Mouse (Mus musculus) right cerebral cortex, postnatal 25 days (tissue): ENCODE data around the gene Fitm2.
A peak's percentile ranks its signal among the peaks of the same experiment; 100 is the strongest.
"Not testable (repeated sequence)": the region's sequence is repeated elsewhere in the genome, so short reads cannot be mapped to it uniquely, and the experiment has no call there.

ENCODE experiments used
- DNase-seq: peaks from one replicate; pipeline ENCODE4 v3.0.0; 2022

Gene Fitm2

GRCm38 (mm10) chr2:163462801-163463200 lies 9.6 kb downstream of the Fitm2 start:
- no peak for DNase-seq

- no peak for DNase-seq
These were observed 10.0 kb downstream of the Fitm2 start for GRCm38 (mm10) chr2:163462386-163462785.

DNA sequence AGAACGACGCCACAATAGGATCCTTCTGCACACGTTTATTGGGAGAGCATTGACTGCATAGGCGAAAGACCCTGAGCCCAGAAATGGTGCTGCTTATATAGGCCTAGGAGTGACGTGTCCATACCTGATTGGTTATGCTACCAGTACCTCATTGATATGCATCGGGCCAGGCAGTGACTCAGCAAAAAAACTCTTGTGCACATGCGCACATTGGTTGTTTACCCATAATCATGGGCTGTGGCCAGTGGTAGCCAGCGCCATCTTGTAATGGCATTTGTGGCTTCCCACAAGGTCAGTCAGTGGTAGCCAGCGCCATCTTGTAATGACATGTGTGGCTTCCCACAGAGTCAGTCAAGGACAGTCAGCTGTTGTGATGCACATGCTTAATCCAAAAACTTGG lies 11.1 kb downstream of the Fitm2 start:
- not testable (repeated sequence) for DNase-seq

- DNase-seq = no peak
These were observed 11.8 kb downstream of the Fitm2 start for GRCm38 (mm10) chr2:163460622-163461021.

DNA sequence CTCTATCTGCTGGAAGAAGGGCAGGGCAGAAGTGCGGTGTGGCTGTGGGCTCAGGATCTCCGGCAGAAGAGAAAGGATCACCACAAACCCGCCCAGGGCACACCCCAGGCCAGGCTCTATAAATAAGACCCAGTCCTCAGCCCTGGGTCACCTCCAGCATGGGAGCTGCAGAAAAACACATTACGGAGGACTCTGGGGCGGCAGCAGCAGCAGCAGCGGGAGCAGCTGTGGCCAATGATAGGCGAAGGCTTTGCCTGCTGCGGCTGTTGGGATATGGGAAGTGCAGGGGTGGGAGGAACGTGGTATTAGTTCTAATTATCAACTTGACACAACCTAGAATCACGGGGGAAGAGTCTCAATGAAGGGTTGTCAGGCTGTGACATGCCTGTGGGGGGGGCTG lies 13.0 kb downstream of the Fitm2 start:
- no peak for DNase-seq

DNA sequence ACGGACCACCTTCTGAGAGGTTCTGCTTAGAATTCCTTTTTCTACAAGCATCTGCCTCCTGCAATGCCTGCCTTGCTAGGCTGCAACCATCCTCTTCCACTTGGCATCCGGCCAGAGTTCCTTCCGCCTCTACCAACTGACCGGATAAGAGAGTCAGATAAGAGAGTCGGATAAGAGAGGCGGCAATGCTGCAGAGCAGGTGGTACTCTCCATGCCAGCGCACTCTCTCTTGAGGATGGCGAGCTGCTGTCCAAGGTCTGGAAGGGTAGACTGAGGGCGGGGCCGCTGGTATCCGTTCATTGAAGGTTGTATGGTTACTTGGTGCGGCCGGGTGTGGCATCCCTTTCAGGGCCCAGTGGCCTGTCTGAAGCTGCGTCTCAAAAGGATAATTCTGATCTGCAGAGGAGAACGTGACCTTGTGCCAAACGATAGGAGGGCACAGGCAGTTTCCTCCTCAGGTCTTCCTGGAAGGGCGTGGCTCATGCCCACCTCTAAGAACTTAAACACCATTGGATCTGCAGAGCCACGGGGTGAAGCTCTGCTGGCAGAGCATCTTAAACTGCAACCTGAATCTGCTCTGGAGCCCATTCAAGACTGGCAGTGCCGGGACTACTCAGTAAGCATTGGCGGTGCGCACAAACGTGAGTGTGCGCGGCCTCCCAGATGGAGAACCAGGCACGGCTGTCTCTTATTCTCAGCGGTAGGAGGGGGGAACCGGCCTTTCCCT lies 13.7 kb downstream of the Fitm2 start:
- no peak for DNase-seq

DNA sequence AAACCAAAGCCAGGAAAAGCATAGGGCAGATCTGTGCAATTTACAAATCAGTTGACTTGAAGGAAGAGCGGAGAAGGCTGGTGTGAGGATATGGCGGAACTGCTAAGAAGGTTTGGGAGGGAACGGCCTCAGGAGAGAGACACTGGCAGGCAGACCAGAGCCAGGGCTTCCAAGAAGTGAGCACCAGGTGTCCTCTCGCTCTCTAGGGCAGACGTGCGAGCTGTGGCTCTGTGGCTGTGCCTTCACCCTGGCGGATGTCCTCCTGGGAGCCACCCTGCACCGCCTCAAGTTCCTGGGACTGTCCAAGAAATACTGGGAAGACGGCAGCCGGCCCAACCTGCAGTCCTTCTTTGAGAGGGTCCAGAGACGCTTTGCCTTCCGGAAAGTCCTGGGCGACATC lies 19.1 kb downstream of the Fitm2 start:
- DNase-seq = no peak

- DNase-seq = no peak
These were observed 19.7 kb downstream of the Fitm2 start for GRCm38 (mm10) chr2:163452738-163453137.

- peak; percentile 39 for DNase-seq
These were observed 21.6 kb downstream of the Fitm2 start for GRCm38 (mm10) chr2:163450668-163451295.

DNA sequence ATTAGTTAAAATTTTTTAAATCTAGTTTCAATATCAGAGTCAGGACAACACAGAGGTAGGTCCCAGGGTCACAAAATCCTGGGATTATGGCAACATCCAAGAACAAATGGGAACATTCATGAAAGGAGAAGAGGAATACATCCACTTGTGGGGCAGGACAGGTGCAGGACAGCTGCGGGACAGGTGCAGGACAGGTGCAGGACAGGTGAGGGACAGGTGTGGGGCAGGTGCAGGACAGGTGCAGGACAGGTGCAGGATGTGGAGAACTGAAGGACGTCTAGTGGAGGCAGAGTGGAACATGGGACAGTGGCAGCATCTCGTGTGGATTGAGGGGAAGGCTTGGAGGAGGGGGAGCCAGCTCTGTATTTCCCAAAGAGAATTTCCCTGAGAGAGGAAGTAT lies 23.2 kb downstream of the Fitm2 start:
- no peak for DNase-seq

GRCm38 (mm10) chr2:163447375-163447774 lies 25.1 kb downstream of the Fitm2 start:
- DNase-seq = no peak

DNA sequence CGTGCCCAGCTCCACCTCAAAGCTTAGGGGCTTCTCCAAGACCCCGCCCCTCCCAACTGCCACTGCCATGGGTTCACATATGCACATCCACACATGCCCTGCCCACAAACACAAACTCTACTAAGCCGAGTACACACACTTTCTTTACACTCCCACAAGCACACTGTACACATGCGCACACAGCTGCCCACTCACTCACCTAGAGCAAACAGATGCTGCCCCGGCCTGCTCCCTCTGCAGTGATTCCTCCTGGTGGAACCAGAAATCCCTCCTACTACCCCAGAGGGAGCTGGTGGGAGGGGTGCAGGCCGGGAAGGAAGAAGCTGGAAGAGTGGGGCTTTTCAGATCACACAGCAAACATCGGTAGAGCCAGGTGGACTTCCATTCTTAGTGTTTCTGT lies 28.4 kb downstream of the Fitm2 start:
- no peak for DNase-seq

- no peak for DNase-seq
These were observed 28.9 kb downstream of the Fitm2 start for GRCm38 (mm10) chr2:163443543-163443942.

- DNase-seq = no peak
These were observed 32.9 kb downstream of the Fitm2 start for GRCm38 (mm10) chr2:163439488-163439887.

DNA sequence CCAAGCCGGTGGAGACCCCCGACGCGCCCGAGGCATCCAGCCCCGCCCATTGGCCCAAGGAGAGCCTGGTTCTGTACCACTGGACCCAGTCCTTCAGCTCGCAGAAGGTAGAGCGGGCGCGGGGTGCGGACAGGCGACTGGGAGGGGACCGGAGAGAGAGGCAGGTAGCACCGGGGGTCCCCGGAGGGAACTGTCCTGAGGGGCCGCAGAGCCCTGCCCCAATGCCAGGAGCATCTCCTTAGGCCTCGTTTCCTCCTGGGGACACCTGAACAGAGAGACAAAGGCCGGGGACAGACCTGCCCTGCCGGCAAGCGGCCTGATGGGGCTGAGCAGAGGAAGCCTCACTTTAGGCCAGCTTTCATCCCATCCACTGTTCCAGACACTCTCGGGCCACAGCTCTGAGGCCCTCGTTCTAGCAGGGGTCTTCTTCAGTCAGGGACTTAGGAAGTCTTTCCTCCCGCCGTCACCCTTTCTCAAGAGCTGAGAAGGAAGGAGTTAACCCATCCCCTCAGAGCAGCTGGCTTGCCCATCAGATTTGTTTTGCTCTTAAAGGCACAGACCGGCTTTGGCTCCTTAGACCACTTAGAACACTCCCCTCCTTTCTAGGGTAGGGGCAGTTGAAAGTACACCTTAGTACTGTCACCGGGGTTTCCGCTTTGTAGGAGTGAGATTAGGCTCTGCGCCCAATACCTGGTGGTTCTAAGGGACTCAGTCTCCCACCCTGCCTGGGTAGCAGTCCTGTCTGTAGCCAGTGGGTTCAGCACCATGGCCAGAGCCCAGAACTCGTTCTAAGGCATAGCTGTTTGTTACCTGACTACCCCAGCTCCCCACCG lies 33.6 kb downstream of the Fitm2 start:
- peak; percentile 32 for DNase-seq

DNA sequence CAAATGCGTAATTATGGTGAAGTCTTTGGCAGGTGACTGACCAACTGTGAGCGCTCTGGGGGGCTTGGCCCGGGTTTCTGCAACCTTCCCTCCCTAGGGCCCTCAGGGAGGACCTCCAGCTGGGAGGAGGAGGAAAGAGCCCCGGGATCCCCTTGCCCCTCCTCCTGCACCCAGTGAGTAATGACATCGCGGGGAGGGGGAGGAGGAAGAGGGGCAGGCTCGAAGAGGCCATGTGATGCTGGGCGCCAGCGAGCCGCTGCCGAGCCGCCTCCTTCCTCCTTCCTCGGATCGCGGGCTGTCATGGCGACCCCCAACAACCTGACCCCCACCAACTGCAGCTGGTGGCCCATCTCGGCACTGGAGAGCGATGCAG lies 34.2 kb downstream of the Fitm2 start, which contains the start of gene Gdap1l1:
TSS of gene Gdap1l1 (plus strand) at position 231 of the 373 bp plus-strand sequence.
- DNase-seq = peak; percentile 84

GRCm38 (mm10) chr2:163437800-163438199 lies 34.6 kb downstream of the Fitm2 start:
- no peak for DNase-seq

DNA sequence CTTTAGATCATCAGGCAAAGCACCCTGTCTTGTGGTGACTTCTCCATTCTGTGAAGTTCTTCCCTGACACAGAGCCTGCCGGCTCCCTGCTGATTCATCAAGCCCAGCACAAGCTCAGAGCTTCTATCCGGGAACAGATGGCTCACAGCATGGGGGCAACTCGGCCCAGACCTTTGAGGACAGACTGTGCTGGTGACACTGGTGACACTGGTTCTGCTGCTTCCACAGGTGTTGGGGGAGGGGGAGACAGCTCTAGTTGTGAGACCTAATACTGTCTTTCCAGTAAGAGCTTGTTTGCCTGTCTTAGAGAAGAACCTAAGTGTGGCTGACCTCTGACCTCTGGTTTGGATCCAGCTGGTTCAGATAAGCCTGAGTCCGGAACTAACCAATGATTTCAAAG lies 38.5 kb downstream of the Fitm2 start:
- DNase-seq = no peak

DNA sequence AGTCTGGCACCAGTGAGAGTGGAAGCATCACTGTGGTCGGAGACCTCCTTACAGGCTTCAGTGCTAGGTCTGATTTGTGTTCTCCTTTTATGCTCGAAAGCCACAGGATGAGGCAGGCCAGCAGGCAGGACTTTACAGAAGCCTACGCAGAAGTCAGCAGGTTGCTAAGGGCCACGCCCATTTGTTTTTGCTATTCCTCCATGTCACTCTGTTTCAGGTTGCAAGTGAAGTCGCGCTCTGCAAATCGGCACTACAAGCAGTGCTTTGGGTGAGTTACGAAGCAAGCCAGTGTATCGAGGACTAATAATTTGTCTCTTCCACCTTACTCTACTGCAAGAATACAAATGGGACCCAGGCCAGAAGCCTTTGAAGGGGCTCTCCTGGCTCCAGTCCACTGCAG lies 41.1 kb downstream of the Fitm2 start:
- DNase-seq = no peak

DNA sequence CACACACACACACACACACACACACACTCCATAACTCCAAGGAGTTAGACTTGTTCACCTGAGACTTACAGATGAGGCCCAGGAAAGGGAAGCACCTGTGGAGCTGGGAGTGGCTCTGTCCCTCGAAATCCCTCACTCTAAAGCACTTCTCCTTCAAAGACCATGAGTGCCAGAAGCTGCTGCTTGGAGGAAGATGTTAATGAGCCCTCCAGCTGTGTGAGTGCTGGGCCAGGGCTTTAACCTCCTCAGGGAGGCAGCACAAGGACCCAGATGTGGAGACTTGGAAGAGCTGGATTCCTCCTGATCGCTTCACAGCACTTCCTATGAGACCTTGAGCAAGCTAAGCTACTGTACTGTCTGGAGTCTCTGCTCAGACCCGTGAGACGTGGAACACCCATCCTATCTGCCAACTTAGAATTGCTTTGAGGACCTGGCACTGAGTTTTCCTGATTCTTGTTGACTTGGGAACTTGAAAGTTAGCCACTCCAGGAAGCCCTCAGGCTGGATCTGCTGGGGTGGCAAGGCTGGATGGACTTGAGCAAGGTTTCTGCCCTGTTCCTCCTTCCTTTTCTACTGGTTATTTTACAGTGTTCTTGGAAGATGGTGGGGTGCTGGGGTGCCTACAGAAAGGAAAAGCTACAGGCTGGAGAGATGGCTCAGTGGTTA lies 44.0 kb downstream of the Fitm2 start:
- no peak for DNase-seq

GRCm38 (mm10) chr2:163424597-163424996 lies 47.8 kb downstream of the Fitm2 start, which contains the start of gene Oser1:
Oser1 (minus strand) TSS chr2:163424697.
- no peak for DNase-seq

DNA sequence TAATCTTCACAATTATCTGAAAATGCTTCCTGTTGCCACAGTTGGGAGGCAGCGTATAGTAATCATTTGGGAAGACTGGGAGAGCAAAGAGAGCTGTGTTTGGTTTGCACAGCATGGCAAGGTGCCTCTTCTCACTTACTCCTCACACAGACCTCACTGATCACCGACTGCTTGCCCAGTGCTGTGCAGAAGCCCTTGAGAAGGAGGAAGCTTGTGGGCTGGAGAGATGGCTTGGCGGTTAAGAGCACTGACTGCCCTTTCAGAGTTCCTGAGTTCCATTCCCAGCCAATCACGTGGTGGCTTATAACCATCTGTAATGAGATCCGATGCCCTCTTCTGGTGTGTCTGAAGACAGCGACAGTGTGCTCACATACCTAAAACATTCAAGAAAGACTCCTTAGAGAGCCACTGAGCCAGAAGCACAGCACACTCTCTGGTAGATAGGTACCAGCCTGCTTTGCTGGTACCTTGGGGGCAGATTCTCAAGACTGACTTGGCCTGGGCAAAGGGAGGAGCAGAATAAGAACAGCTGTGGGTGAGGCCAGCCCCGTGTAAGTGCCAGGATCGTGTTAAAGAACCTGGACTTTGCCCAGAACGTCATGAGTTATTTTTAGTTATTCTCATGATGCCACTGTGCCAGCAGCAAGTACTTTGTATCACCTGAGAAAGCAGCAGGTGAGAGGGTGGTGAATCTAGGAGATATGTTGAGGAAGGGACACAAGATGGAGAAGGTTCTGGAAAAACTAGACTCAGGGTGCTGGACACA lies 49.4 kb downstream of the Fitm2 start:
- DNase-seq = no peak
